Mouse (Mus musculus): ENCODE data around the gene Thsd7b. TPM values are rescaled to one million over a fixed set of nuclear protein-coding genes. Genes with fewer than 3 reads are reported as not detected.
"Not testable (repeated sequence)": the region's sequence is repeated elsewhere in the genome, so short reads cannot be mapped to it uniquely, and the experiment has no call there.

Thsd7b gene
- total and polyA plus RNA-seq, 3 experiments: 0.82 TPM; not detected in 2

DNA sequence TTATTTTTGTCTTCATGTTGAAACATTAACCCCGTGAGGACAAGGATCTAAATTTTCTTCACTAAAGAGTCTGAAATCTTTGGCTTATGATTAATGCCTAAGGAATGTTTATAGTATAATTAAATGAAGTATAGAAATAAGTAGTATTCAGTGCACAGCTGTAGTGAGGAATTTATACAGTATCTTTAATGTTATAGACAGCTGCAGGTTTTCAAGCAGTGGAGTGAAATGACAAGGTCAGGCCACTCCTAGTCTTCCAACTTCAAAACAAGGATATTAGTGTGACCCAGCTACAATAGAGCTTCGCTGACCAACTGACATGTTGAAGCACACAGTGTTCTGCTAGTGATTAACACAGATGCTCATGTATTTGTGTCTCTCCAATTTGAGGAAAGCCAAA, 949.8 kb downstream of the Thsd7b start:
- no peaks in the 10 kb centered on the region for H3K27me3 ChIP-seq (ENCODE audit: insufficient read depth, low read length)
- ATAC-seq (ENCODE audit: extremely low read depth, insufficient number of reproducible peaks, low FRiP score, poor library complexity, severe bottlenecking) (no peak), DNase-seq (ENCODE audit: low spot score) (no peak)
- TF ChIP-seq GATA1 (IDR thresholded peaks at IDR 0.05; ENCODE audit: borderline replicate concordance, low read length) (no peak), POLR2AphosphoS5 (IDR thresholded peaks at IDR 0.05; ENCODE audit: insufficient replicate concordance, low read depth, low read length) (no peak), GATA2 (IDR thresholded peaks at IDR 0.05; ENCODE audit: borderline replicate concordance, low read depth, low read length) (no peak), CTCF (IDR thresholded peaks at IDR 0.05; ENCODE audit: low read depth, low read length) (no peak), TAL1 (conservative IDR thresholded peaks at IDR 0.05; ENCODE audit: low read depth, low read length) (no peak)
- H3K4me3 ChIP-seq (ENCODE audit: low read depth, low read length): no peak overlapping the region
- no peaks in the 10 kb centered on the region for H3K4me1 ChIP-seq (ENCODE audit: insufficient read depth, low read depth, low read length)
- H3K9me3 ChIP-seq (replicated peaks): peaks cover 6% of the 10 kb centered on the region
- no peaks in the 10 kb centered on the region for H3K36me3 ChIP-seq (replicated peaks)

DNA sequence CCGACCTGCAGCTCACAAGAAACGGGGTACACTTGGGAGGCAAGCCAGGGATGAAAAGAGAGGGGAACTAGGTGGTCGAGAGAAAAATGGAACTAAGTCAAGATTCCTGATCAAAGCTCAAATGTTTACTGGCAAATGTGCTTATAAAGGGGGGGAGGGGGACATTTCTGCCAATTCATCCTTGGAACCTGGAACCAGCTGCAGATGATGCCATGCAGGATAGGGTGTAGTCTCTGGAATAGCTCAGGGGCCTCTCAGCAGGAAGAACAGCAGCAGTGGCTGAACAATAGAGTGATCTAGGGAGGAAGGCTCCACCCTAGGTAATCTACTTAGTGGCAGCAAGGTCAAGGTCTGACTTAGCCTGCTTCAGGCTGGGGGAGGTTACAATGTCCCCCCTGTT, 972.5 kb downstream of the Thsd7b start:
- ATAC-seq (ENCODE audit: extremely low read depth, insufficient number of reproducible peaks, low FRiP score, poor library complexity, severe bottlenecking) (no peak), DNase-seq (ENCODE audit: low spot score) (no peak)
- H3K4me1 ChIP-seq (ENCODE audit: insufficient read depth, low read depth, low read length): peaks cover 2% of the 10 kb centered on the region; the same call in 1 of the 2 replicates
- H3K36me3 ChIP-seq (replicated peaks): no peaks in the 10 kb centered on the region
- TF ChIP-seq GATA2 (IDR thresholded peaks at IDR 0.05; ENCODE audit: borderline replicate concordance, low read depth, low read length) (no peak), CTCF (IDR thresholded peaks at IDR 0.05; ENCODE audit: low read depth, low read length) (no peak), TAL1 (conservative IDR thresholded peaks at IDR 0.05; ENCODE audit: low read depth, low read length) (no peak)
- H3K4me3 ChIP-seq (ENCODE audit: low read depth, low read length): no peak overlapping the region
- H3K27me3 ChIP-seq (ENCODE audit: insufficient read depth, low read length): no peaks in the 10 kb centered on the region
- H3K9me3 ChIP-seq (replicated peaks): peaks cover 6% of the 10 kb centered on the region; the same call in 1 of the 2 replicates

DNA sequence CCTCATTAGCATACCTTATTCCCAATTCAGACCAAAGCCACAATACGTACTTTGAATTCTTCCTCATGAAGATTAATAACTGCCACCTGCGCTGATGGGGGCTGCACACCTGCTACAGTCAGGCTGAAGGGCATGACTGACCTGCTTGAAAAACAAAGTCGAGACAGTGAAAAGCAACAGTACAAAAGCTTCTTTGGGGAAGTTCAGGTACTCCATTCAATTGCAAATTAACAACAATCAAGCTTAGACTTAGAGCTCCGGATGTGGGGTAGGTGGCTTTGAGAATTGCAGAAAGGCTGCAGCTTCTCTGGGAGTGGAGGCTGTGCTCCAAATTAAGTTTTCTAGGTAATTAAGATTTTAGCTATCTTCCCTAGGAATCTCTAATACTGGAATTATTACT, 973.2 kb downstream of the Thsd7b start:
- H3K9me3 ChIP-seq (replicated peaks); H3K4me1 ChIP-seq (ENCODE audit: insufficient read depth, low read depth, low read length); DNase-seq (ENCODE audit: low spot score); ATAC-seq (ENCODE audit: extremely low read depth, insufficient number of reproducible peaks, low FRiP score, poor library complexity, severe bottlenecking); H3K4me3 ChIP-seq (ENCODE audit: low read depth, low read length); H3K36me3 ChIP-seq (replicated peaks); H3K27me3 ChIP-seq (ENCODE audit: insufficient read depth, low read length): not testable (repeated sequence)

DNA sequence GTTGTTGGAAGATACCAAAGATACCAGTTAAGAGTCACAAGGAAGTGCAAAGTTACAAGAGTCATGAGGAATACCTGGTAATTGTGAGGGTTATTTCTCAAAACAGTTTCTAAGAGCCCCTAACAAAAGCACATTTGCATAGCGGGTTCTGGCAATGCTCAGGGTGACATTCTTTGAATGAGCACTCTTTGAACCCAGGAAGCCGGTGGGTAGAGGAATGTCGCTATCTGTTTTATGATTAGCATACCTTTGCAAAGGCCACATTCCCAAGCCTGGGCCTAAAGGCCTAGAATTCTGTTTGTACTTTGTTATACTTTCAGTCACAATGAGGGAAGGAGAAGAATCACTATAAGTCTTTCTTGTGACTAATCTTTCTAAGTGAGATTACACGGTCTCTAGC, 973.8 kb downstream of the Thsd7b start:
- not testable (repeated sequence) for H3K27me3 ChIP-seq (ENCODE audit: insufficient read depth, low read length); H3K4me1 ChIP-seq (ENCODE audit: insufficient read depth, low read depth, low read length); H3K9me3 ChIP-seq (replicated peaks); DNase-seq (ENCODE audit: low spot score); ATAC-seq (ENCODE audit: extremely low read depth, insufficient number of reproducible peaks, low FRiP score, poor library complexity, severe bottlenecking); H3K4me3 ChIP-seq (ENCODE audit: low read depth, low read length); H3K36me3 ChIP-seq (replicated peaks)

DNA sequence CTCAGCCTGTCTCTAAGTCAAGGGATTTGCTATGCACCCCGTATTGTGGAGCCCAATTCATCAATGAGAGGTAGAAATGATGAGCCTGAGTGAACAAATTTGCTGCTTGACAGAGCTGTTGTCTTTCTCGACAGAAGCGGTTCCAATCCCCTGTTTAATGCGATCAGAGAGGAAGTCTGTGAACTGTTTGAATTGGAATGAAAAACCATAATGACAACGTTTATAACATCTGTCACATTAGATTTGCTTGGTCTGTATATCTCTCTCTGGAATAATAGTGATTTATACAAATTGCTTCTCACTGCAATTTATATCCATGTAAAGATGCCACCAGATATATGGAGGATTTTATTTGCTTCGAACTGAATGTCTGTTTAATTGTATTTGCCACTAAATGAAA, 988.9 kb downstream of the Thsd7b start:
- TF ChIP-seq POLR2AphosphoS5 (IDR thresholded peaks at IDR 0.05; ENCODE audit: insufficient replicate concordance, low read depth, low read length) (no peak), GATA1 (IDR thresholded peaks at IDR 0.05; ENCODE audit: borderline replicate concordance, low read length) (no peak), CTCF (IDR thresholded peaks at IDR 0.05; ENCODE audit: low read depth, low read length) (no peak), GATA2 (IDR thresholded peaks at IDR 0.05; ENCODE audit: borderline replicate concordance, low read depth, low read length) (no peak), TAL1 (conservative IDR thresholded peaks at IDR 0.05; ENCODE audit: low read depth, low read length) (no peak)
- H3K27me3 ChIP-seq (ENCODE audit: insufficient read depth, low read length): no peaks in the 10 kb centered on the region
- H3K4me1 ChIP-seq (ENCODE audit: insufficient read depth, low read depth, low read length): no peaks in the 10 kb centered on the region
- H3K9me3 ChIP-seq (replicated peaks): no peaks in the 10 kb centered on the region
- H3K36me3 ChIP-seq (replicated peaks): no peaks in the 10 kb centered on the region
- DNase-seq (ENCODE audit: low spot score) (no peak), ATAC-seq (ENCODE audit: extremely low read depth, insufficient number of reproducible peaks, low FRiP score, poor library complexity, severe bottlenecking) (no peak)
- no peak overlapping the region for H3K4me3 ChIP-seq (ENCODE audit: low read depth, low read length)
